Mouse (Mus musculus) thymus, postnatal 4 days (tissue): ENCODE data around the gene Dnph1.
"Not testable (repeated sequence)": the region's sequence is repeated elsewhere in the genome, so short reads cannot be mapped to it uniquely, and the experiment has no call there.

Experiments used
- DNase-seq: peaks from one replicate; pipeline ENCODE4 v3.0.0; 2021

Dnph1 gene

GRCm38 (mm10) chr17:46496623-46497434 is at the start of gene Dnph1:
Dnph1 (plus strand) TSS chr17:46496711.
- DNase-seq: peak; percentile 74

GRCm38 (mm10) chr17:46452683-46453082 is 43.8 kb upstream of the Dnph1 start:
- DNase-seq: no peak

DNA sequence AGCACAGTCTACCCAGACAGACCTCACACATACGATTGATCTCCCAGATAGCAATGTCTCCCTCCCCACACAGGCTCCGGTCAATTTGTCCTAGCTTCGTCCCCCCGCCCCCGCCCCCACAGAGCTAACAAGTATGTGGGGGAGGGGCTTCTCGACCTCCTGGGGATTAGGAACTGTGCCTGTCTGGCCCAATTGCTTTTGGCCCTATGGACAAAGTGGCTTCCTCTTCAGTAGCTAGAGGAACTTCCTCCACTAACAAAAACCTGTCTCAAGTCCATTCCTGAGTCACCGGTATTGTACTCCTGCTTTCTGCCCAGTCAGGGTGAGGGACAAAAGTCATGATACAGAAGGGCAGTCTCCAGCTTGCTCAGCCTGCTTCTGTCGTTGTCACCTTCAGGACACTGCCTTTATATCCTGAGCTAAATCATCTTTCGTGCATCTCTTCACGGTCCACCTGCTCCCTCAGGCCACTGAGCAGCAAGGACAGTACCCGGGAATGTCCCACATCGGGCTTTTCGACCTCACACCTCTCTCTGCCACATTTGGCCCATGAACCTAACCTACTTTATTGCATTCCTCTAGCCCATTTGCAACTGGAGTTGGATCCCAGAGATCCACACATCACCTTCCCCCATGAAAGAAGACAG is 43.1 kb upstream of the Dnph1 start:
- no peak for DNase-seq

DNA sequence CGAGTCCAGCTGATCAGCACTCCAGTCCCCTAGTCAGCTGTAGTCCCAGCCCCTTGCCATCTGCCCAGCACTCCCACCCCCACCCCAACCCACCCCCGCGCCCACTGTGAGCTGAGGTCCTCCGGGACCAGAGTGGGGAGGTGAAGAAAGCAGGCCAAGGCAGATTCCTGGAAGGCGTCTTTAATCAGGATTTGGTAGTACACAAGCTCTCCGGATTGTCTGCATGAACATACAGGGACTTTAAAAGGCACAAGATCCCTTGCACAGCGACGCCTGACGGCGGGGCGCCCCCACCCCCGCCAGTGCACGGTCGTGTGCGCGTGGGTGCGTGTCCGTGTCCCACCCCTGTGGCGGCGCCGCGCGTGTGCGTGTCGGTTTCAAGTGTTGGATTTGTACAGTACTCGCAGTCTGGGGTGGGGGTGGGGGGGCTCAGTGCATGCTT is 42.5 kb upstream of the Dnph1 start:
- DNase-seq: peak; percentile 53

- no peak for DNase-seq
Measured at GRCm38 (mm10) chr17:46454539-46454938, 42.0 kb upstream of the Dnph1 start.

GRCm38 (mm10) chr17:46455110-46455691 is 41.3 kb upstream of the Dnph1 start:
- peak; percentile 62 for DNase-seq

DNA sequence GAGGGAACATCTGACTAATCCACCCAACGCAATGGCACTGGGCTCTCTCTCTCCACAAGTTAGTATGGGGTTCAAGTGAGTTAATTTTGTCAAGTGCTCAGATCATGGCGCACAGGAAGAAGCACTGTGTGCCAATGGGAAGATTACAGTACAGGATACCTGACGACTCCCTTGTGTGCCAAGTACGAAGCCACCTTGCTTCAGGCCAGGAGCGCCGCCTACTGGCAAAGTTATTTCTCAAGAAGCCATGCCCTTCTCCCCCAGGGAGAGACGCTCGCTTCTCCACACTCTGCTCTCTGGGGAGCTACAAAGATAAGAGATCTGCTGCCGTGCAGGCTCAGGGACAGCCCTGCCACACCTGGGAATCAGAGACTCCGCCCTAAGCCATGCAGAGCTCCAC is 38.7 kb upstream of the Dnph1 start:
- DNase-seq: peak; percentile 80

DNA sequence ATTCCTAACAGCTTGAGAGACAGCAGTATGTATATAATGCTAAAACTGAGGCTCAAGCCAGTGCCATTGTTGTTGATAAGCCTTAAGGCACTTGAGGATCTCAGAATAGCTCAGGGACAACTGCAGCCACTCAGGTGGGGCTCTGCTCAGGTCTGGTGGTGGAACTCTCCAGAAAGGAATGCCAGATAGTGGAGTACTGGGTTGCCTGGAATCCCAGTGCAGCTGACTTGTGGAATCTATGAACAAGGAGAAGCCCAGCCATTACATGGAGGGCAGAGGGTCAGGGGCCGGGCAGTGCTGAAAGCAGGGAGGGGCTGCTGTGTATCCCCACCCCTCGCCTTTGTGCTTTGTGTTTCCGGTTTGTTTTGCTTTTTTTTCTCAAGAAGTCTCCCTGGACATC is 38.1 kb upstream of the Dnph1 start:
- DNase-seq: no peak

DNA sequence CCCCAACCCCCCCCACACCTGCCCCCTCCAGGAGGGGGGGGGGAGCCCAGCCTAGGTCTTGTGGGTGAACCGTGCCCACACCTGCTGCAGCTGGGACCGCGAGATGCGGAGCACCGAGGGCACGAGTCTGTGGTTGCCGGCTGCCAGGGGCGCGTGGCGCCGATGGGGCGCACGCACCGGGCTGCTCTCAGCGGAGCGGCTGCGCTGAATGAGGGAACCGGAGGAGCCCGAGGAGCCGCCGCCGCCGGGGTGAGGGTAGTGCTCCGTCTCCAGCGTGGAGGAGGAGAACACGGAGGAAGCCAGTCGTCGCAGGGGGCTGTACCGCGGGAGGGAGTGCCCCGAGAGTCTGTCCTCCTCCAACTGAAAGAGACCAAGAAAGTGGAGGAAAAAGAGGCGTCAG is 35.8 kb upstream of the Dnph1 start:
- peak; percentile 72 for DNase-seq

GRCm38 (mm10) chr17:46461347-46461746 is 35.2 kb upstream of the Dnph1 start:
- no peak for DNase-seq

- no peak for DNase-seq
Measured at GRCm38 (mm10) chr17:46462226-46462625, 34.3 kb upstream of the Dnph1 start.

DNA sequence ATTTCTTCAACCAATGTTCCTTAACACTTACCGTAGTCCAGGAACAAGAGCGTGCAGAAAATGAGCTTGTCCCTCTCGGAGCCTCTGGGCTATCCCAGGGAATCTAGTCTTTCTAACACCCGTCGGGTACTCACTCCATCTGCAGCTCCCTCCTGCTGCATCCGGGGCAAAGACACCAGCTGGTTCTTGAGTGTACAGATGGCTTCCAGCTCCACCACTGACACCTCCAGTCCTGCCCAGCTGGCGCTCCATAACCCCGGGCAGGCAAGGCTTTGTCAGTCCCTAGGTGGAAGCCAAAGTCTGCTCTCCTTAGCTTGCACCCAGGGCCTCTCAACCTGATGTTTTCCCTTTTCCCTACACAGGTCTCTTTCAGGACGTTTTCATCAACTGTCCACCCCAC is 28.7 kb upstream of the Dnph1 start:
- no peak for DNase-seq

DNA sequence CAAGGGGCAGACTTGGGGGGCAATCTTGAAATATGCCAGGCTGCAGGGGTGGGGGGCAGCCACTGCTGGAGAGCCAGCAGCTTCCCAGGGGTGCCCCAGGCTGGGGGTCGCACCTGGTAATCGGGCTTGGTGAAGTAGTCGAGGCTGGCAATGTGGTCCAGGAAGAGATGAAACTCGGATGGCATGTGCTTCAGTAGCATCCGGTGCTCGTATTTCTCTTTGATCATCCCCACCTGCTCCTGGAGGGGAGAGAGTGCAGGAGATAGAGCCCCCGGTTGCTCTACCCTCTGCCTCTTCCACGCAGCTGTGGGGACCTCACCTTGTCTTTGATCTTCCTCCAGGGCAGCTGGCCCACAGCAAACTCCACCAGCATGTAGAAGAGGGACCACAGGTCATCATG is 19.9 kb upstream of the Dnph1 start:
- peak; percentile 59 for DNase-seq

DNA sequence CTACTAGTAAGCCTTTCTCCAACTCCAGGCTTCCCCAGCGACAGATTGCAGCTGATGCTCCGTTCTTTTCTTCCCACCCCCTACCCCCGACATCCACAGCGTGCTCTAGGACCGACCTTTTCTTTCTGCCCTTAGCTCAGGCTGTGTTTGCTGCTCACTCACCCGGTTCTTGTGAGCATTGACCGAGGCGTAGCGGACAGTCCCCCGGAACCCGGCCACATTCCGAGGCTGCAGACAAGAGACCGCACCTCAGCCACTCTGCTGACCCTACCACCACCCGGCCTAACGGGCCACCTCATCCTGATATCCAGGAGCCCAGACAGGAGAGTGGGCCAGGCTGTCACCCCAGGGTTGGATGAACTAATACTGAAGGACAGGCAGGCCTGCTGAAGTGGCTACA is 19.2 kb upstream of the Dnph1 start:
- DNase-seq: peak; percentile 27

- peak; percentile 36 for DNase-seq
Measured at GRCm38 (mm10) chr17:46483561-46484001, 12.9 kb upstream of the Dnph1 start.

GRCm38 (mm10) chr17:46484021-46484431 is 12.5 kb upstream of the Dnph1 start:
- peak; percentile 33 for DNase-seq

- no peak for DNase-seq
Measured at GRCm38 (mm10) chr17:46484461-46484875, 12.0 kb upstream of the Dnph1 start.

DNA sequence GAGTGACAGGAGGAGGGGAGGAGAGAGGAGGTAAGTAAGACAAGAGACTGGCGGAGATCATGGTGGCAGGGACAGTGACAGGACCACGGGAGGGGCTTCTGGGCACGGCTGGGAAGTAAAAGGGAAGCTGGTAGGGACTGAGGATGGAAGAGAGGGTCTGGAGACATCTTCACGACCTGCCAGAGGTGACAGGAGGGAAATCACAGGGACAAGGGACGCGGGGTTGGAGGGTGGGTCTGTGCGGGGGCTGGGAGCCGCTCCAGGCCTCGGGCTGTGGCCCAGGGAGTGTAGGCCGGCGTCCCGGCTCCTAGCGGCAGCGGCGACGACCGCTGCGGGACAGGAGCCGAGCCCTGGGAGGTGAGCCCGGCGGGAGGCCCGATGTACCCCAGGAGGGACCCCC is 9.5 kb upstream of the Dnph1 start:
- DNase-seq: no peak

GRCm38 (mm10) chr17:46487431-46487830 is 9.1 kb upstream of the Dnph1 start, which contains the start of gene Ttbk1:
Ttbk1 (minus strand) TSS chr17:46487675.
- peak; percentile 25 for DNase-seq

GRCm38 (mm10) chr17:46495486-46495885 is 1.0 kb upstream of the Dnph1 start:
- DNase-seq: no peak

GRCm38 (mm10) chr17:46496081-46496480 is 430 bp upstream of the Dnph1 start:
- DNase-seq: not testable (repeated sequence)

GRCm38 (mm10) chr17:46497956-46498355 is 1.4 kb downstream of the Dnph1 start:
- DNase-seq: no peak

- no peak for DNase-seq
Measured at GRCm38 (mm10) chr17:46502775-46503174, 6.3 kb downstream of the Dnph1 start.
